Mouse (Mus musculus) bone marrow, adult 2 months (tissue): Measurements from ENCODE around the gene Lgalsl. TPM values are rescaled to one million over a fixed set of nuclear protein-coding genes. Genes with fewer than 3 reads are reported as not detected.
A peak's percentile ranks its signal among the peaks of the same experiment; 100 is the strongest.

Source experiments
- H3K27ac ChIP-seq: fragments of 200-500 bp; 2 replicates; pipeline ENCODE4 v1.5.1; 2012; ENCODE audit warnings: low read depth, mild to moderate bottlenecking, control low read depth, inconsistent platforms, low read length; ENCODE audit not compliant: control insufficient read depth, poor library complexity, insufficient read depth
- H3K4me1 ChIP-seq: fragments of 200-500 bp; 2 replicates; pipeline ENCODE4 v1.6.1; 2011; ENCODE audit warnings: low read length; ENCODE audit not compliant: control insufficient read depth, insufficient read depth
- H3K4me3 ChIP-seq: fragments of 200-500 bp; replicated peaks from 2 replicates; pipeline ENCODE3; 2011; ENCODE audit warnings: mild to moderate bottlenecking, low read depth, low read length, control low read depth; ENCODE audit not compliant: control insufficient read depth
- CTCF ChIP-seq: fragments of 200-500 bp; IDR thresholded peaks from 2 replicates; pipeline ENCODE4 v1.5.1; 2011; ENCODE audit warnings: low read length, control low read depth; ENCODE audit not compliant: control insufficient read depth, insufficient read depth
- POLR2A ChIP-seq: fragments of 200-500 bp; IDR thresholded peaks from 2 replicates; pipeline ENCODE4 v1.6.1; 2011; ENCODE audit warnings: low read depth, mild to moderate bottlenecking, control low read depth, low read length, borderline replicate concordance; ENCODE audit not compliant: control insufficient read depth
- WGBS: fragments of 180-500 bp; shearing (Covaris S2); methylation state at CpG from one replicate; pipeline ENCODE4 v1.1.7; 2018; 5-methylcytosine and 5-hydroxymethylcytosine counted together
- polyA plus RNA-seq: library from polyadenylated mRNA; stranded (reverse); fragments of >200 nt; gene quantifications from 2 replicates; pipeline ENCODE4 v1.2.4, GENCODE M21; 2011; ENCODE audit warnings: low replicate concordance; ENCODE audit not compliant: missing spikeins, insufficient read depth, insufficient read length

The Lgalsl gene
- polyA plus RNA-seq, 1 experiment = 12.2 TPM

DNA sequence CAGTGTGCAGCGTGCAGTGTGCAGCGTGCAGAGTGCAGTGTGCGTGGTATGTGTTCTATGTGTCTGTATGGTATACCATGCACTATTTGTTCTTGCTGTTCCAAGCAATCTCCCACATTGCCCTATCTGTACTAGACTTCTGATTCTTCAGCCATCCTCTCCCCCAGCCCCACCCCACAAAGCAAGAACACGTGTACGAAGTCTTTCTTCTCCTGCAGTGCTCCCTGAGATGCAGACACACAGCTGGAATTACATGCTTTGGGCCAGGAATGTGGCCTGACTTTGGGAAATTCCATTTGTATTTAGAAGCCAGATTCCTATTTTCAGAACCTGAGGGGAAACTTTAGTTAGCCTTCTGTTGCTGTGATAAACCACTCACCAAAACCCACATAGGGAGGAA is 18.5 kb upstream of the Lgalsl start:
- TF ChIP-seq POLR2A = no peak
- TF ChIP-seq CTCF = no peak
- H3K4me3 ChIP-seq = no peak overlapping the region
- WGBS = 89% methylated on average over 5 of the region's 5 CpGs
- no peaks in the 10 kb centered on the region for H3K4me1 ChIP-seq
- H3K27ac ChIP-seq = no peak overlapping the region

- WGBS = 73% methylated on average over 5 of the region's 5 CpGs
Measured at GRCm38 (mm10) chr11:20837366-20837765, 6.5 kb upstream of the Lgalsl start.

GRCm38 (mm10) chr11:20831600-20832137 is 813 bp upstream of the Lgalsl start:
- TF ChIP-seq CTCF (no peak), POLR2A (no peak)
- 20% methylated on average over 11 of the region's 11 CpGs for WGBS
- H3K4me1 ChIP-seq = no peaks in the 10 kb centered on the region
- no peak overlapping the region for H3K27ac ChIP-seq
- peak overlapping the region; percentile 74 for H3K4me3 ChIP-seq

More at GRCm38 (mm10) chr11:20837366-20837765, 6.5 kb upstream of the Lgalsl start:
- H3K27ac ChIP-seq = no peak overlapping the region
- H3K4me3 ChIP-seq = no peak overlapping the region
- no peak for TF ChIP-seq POLR2A
- no peak for TF ChIP-seq CTCF
- no peaks in the 10 kb centered on the region for H3K4me1 ChIP-seq

DNA sequence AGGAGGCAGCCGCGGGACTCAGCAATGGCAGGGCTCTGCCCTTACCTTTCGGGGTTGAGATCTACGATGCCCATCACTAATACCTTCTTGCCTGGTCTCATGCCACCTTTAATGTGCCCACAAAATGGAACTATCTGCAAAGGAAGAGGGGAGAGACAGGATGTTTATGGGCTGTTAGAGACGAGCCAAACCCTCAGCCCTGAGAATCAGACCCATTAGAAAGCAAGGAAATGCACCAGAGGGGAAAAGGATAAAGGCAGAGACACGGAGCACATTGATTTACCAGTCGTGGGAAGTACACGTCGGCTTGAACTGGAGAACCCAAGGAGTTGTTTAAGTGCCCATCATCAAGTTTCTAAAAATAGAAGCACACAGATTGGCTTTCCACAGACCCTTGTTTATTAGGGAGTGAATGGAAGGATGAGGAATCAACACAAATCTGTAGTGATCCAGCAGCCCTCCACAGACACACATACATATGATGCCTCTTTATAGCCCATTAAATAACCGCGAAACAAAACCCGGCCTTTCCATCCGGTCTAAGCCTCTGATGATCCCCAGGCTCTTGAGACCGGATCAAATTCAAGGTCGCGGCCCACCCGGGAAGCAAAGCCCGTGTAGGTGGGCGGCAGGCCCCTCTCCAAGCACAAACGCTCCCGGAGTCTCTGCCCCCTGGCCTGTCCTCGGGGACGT is 717 bp downstream of the Lgalsl start:
- TF ChIP-seq CTCF = no peak
- no peak for TF ChIP-seq POLR2A
- Histone ChIP-seq H3K27ac (peak overlapping the region; percentile 38; the same call in 1 of the 2 replicates), H3K4me1 (no peaks in the 10 kb centered on the region), H3K4me3 (peak overlapping the region; percentile 74)
- 24% methylated on average over 23 of the region's 23 CpGs for WGBS

GRCm38 (mm10) chr11:20829056-20829686 is 1.7 kb downstream of the Lgalsl start:
- H3K4me3 ChIP-seq = no peak overlapping the region
- no peak overlapping the region for H3K27ac ChIP-seq
- no peak for TF ChIP-seq CTCF
- TF ChIP-seq POLR2A = no peak
- H3K4me1 ChIP-seq = no peaks in the 10 kb centered on the region
- 85% methylated on average over 9 of the region's 9 CpGs for WGBS

- H3K27ac ChIP-seq = no peak overlapping the region
- H3K4me3 ChIP-seq = no peak overlapping the region
- TF ChIP-seq POLR2A = no peak
- no peak for TF ChIP-seq CTCF
- H3K4me1 ChIP-seq = no peaks in the 10 kb centered on the region
- 94% methylated on average over 2 of the region's 2 CpGs for WGBS
Measured at GRCm38 (mm10) chr11:20823961-20824360, 6.9 kb downstream of the Lgalsl start.

DNA sequence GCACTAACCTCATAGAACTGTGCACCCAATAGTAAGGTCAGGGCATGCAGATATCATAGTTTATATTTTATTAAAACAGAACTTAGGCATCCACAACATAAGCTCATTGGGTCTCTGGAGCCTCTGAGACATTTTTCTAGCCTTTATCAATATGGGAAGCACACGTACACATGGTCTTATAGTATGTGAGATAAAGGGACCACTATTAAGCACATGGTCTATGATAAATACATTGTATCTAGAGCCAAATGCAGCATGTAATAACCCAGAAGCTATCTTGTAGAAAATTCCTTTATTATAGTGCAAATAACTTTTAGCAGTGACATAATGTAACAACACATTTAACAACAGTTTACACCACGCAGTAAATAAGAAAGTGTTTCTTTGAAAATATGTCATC is 7.6 kb downstream of the Lgalsl start:
- WGBS = 74% methylated on average over 2 of the region's 2 CpGs
- TF ChIP-seq CTCF (no peak), POLR2A (no peak)
- Histone ChIP-seq H3K4me1 (no peaks in the 10 kb centered on the region), H3K27ac (no peak overlapping the region), H3K4me3 (no peak overlapping the region)

- TF ChIP-seq POLR2A (no peak), CTCF (no peak)
- H3K27ac ChIP-seq = no peak overlapping the region
- WGBS = 86% methylated on average over 7 of the region's 7 CpGs
- no peak overlapping the region for H3K4me3 ChIP-seq
- no peaks in the 10 kb centered on the region for H3K4me1 ChIP-seq
Measured at GRCm38 (mm10) chr11:20821351-20821750, 9.5 kb downstream of the Lgalsl start.
